Mouse (Mus musculus) liver, embryonic 13.5 days (tissue): Measurements from ENCODE around the gene Crlf3. TPM values are rescaled to one million over a fixed set of nuclear protein-coding genes. Genes with fewer than 3 reads are reported as not detected.
"Not testable (repeated sequence)": the region's sequence is repeated elsewhere in the genome, so short reads cannot be mapped to it uniquely, and the experiment has no call there.

Source experiments
- ATAC-seq: fragments of 200-750 bp; cut with Nextera tagmentation; 2 replicates; pipeline ENCODE4 v1.8.0; 2017; ENCODE audit warnings: low read depth, mild to moderate bottlenecking, moderate number of reproducible peaks, moderate library complexity
- DNase-seq: peaks from one replicate; pipeline ENCODE4 v3.0.0; 2022
- H3K27ac ChIP-seq: fragments of 300-500 bp; sonication (generic); 2 replicates; pipeline ENCODE4 v1.5.1; 2015; ENCODE audit warnings: moderate library complexity, mild to moderate bottlenecking, inconsistent platforms
- H3K27me3 ChIP-seq: fragments of 300-500 bp; sonication (generic); 2 replicates; pipeline ENCODE4 v1.6.1; 2015; ENCODE audit warnings: mild to moderate bottlenecking, inconsistent platforms
- H3K36me3 ChIP-seq: fragments of 300-500 bp; sonication (generic); 2 replicates; pipeline ENCODE4 v1.6.1; 2015; ENCODE audit warnings: mild to moderate bottlenecking, inconsistent platforms
- H3K4me1 ChIP-seq: fragments of 300-500 bp; sonication (generic); replicated peaks from 2 replicates; pipeline ENCODE4 v1.6.1; 2015; ENCODE audit warnings: inconsistent platforms
- H3K4me2 ChIP-seq: fragments of 300-500 bp; sonication (generic); 2 replicates; pipeline ENCODE4 v1.6.1; 2015; ENCODE audit warnings: inconsistent platforms, mild to moderate bottlenecking, moderate library complexity
- H3K4me3 ChIP-seq: fragments of 300-500 bp; sonication (generic); replicated peaks from 2 replicates; pipeline ENCODE4 v1.5.1; 2015; ENCODE audit warnings: mild to moderate bottlenecking, inconsistent platforms
- H3K9ac ChIP-seq: fragments of 300-500 bp; sonication (generic); 2 replicates; pipeline ENCODE4 v1.6.1; 2015; ENCODE audit warnings: mild to moderate bottlenecking, inconsistent platforms
- H3K9me3 ChIP-seq: fragments of 300-500 bp; sonication (generic); replicated peaks from 2 replicates; pipeline ENCODE4 v1.6.1; 2016; ENCODE audit warnings: inconsistent platforms
- WGBS: fragments of 180-500 bp; shearing (Covaris S2); methylation state at CpG from one replicate; pipeline ENCODE4 v1.1.7; 2015; ENCODE audit not compliant: insufficient replicate concordance; 5-methylcytosine and 5-hydroxymethylcytosine counted together
- polyA plus RNA-seq: library from polyadenylated mRNA; unstranded; fragments of >200 nt; fragmentation: Nextera tagmentation; extraction: Ambion mirVana; gene quantifications from 2 replicates; pipeline ENCODE4 v1.2.1, GENCODE M21; 2015

Gene Crlf3
- polyA plus RNA-seq, 1 experiment from 2014 or later: 91.4 TPM

- WGBS: 87% methylated on average over 4 of the region's 5 CpGs
- not testable (repeated sequence) for H3K4me2 ChIP-seq, H3K27me3 ChIP-seq, H3K4me1 ChIP-seq, H3K9me3 ChIP-seq, H3K27ac ChIP-seq, H3K9ac ChIP-seq, DNase-seq, H3K4me3 ChIP-seq, ATAC-seq
- peaks cover 81% of the 10 kb centered on the region for H3K36me3 ChIP-seq
Measured at GRCm38 (mm10) chr11:80016533-80016932, 64.3 kb downstream of the Crlf3 start.

Other genes with a start within 250 kb of the Crlf3 start
- gene Utp6, start 118.6 kb downstream of the Crlf3 start, polyA plus RNA-seq: 30.0 and 42.6 TPM in 2 replicates
- 16.4 and 20.4 TPM in 2 replicates for gene Suz12, start 87.9 kb downstream of the Crlf3 start, polyA plus RNA-seq
- 10.7 and 12.9 TPM in 2 replicates for gene Atad5, start 8.4 kb upstream of the Crlf3 start, polyA plus RNA-seq
- 17.7 and 20.5 TPM in 2 replicates for gene Tefm, start 61.2 kb upstream of the Crlf3 start, polyA plus RNA-seq
- gene Adap2, start 73.1 kb upstream of the Crlf3 start, polyA plus RNA-seq: 3.7 and 4.0 TPM in 2 replicates
- 4.3 and 5.3 TPM in 2 replicates for gene Rnf135, start 102.9 kb upstream of the Crlf3 start, polyA plus RNA-seq
- gene Rhot1, start 128.0 kb upstream of the Crlf3 start, polyA plus RNA-seq: 23.9 and 29.9 TPM in 2 replicates
- gene Rhbdl3, start 219.9 kb upstream of the Crlf3 start, polyA plus RNA-seq: 0.08 and 0.12 TPM in 2 replicates